Mouse (Mus musculus): ENCODE data around the gene Gm5134. TPM values are rescaled to one million over a fixed set of nuclear protein-coding genes. Genes with fewer than 3 reads are reported as not detected.

Gene Gm5134
- total and polyA plus RNA-seq, 3 experiments, result 0.40 to 1.6 (median 1.0) TPM

DNA sequence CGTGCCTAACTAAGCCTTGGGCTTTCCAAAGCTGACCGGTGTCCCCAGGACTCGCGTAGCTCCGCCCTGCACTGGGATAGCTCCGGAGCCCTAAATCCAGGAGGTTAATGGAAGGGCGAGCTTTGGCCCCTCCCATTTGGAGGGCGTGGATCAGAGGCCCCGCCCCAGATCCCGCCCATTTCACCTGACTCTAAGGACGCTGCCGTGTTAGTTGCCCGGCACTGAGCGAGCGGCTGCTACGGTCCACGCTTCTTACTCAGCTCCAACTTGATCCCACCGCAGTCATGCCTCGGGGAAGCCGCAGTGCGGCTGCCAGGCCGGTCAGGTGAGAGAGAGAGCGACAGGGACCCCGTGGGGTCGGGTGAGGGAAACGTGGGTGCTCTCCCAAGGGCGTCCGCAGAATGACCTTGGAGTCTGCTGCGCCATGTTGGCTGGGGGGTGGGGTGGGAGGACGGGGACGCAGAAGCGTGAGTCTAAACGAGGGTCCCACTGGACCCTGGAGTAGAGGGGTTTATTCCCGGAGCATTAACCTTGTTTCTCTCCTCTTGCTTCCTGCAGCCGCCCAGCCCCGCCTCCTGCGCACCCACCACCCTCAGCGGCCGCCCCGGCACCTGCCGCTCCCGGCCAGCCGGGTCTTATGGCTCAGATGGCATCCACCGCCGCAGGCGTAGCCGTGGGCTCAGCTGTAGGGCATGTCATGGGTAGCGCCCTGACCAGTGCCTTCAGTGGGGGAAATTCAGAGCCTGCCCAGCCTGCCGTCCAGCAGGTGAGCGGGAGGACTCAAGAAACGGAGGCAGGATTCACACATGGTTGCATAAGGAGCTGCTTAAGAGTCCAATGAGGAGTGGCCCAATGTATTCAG is 18.4 kb upstream of the Gm5134 start, which contains the start of gene Mmp11:
Mmp11 (minus strand) TSS at position 817 of the 862 bp plus-strand sequence.
- peak; percentile 84 for DNase-seq (ENCODE audit: extremely low read depth)
- 0 out of 2 replicates have a peak, but pooled peaks have one; percentile 35 for TF ChIP-seq NRF1 (IDR thresholded peaks at IDR 0.05; ENCODE audit: low read depth, low read length)
- TF ChIP-seq IRF4 (IDR thresholded peaks at IDR 0.05; ENCODE audit: low read depth, low read length), result no peak
- peak; percentile 90 for TF ChIP-seq SIN3A (IDR thresholded peaks at IDR 0.05; ENCODE audit: low read length)
- TF ChIP-seq CHD1 (IDR thresholded peaks at IDR 0.05; ENCODE audit: low read depth, low read length), result no peak
- no peak for TF ChIP-seq ZKSCAN1 (IDR thresholded peaks at IDR 0.05; ENCODE audit: borderline replicate concordance, low read depth, low read length)
- TF ChIP-seq ETS1 (conservative IDR thresholded peaks at IDR 0.05; ENCODE audit: low read depth, low read length), result no peak; the same call in 1 of the 2 replicates
- peak; percentile 71 for TF ChIP-seq TCF12 (IDR thresholded peaks at IDR 0.05; ENCODE audit: low read depth, low read length)
- TF ChIP-seq ELF1 (IDR thresholded peaks at IDR 0.05; ENCODE audit: low read depth, low read length), result peak; percentile 47
- no peak for TF ChIP-seq EP300 (IDR thresholded peaks at IDR 0.05; ENCODE audit: low read length)
- 0 out of 2 replicates have a peak, but pooled peaks have one; percentile 29 for TF ChIP-seq HCFC1 (IDR thresholded peaks at IDR 0.05; ENCODE audit: low read depth, low read length)
- TF ChIP-seq RCOR1 (conservative IDR thresholded peaks at IDR 0.05; ENCODE audit: low read depth, low read length), result 0 out of 2 replicates have a peak, but pooled peaks have one; percentile 42
- TF ChIP-seq PAX5 (IDR thresholded peaks at IDR 0.05; ENCODE audit: low read length), result no peak
- peak; percentile 86 for TF ChIP-seq NELFE (IDR thresholded peaks at IDR 0.05; ENCODE audit: low read depth, low read length)
- peak; percentile 62; the same call in 1 of the 2 replicates for TF ChIP-seq POLR2AphosphoS2 (IDR thresholded peaks at IDR 0.05; ENCODE audit: low read depth, low read length)
- no peak for TF ChIP-seq SMC3 (IDR thresholded peaks at IDR 0.05; ENCODE audit: low read depth, low read length)
- TF ChIP-seq CTCF (conservative IDR thresholded peaks at IDR 0.05 in 1 of 2, IDR thresholded peaks at IDR 0.05 in 1 of 2; ENCODE audit: low read depth in 2 of 2, low read length in 2 of 2), result no peak
- TF ChIP-seq GABPA (IDR thresholded peaks at IDR 0.05; ENCODE audit: insufficient replicate concordance, low read depth, low read length), result no peak
- TF ChIP-seq ZNF384 (IDR thresholded peaks at IDR 0.05; ENCODE audit: low read depth, low read length), result no peak
- peak; percentile 42; the same call in 1 of the 2 replicates for TF ChIP-seq MAZ (IDR thresholded peaks at IDR 0.05; ENCODE audit: low read depth, low read length)
- no peak for TF ChIP-seq E2F4 (IDR thresholded peaks at IDR 0.05; ENCODE audit: insufficient replicate concordance, low read depth, low read length)
- 0 out of 2 replicates have a peak, but pooled peaks have one; percentile 34 for TF ChIP-seq MEF2A (IDR thresholded peaks at IDR 0.05; ENCODE audit: borderline replicate concordance, low read depth, low read length)
- peak; percentile 54; the same call in 1 of the 2 replicates for TF ChIP-seq TBP (conservative IDR thresholded peaks at IDR 0.05; ENCODE audit: low read depth, low read length)
- no peak for TF ChIP-seq JUN (IDR thresholded peaks at IDR 0.05; ENCODE audit: insufficient read depth, low read depth, low read length)
- no peak for TF ChIP-seq USF1 (IDR thresholded peaks at IDR 0.05; ENCODE audit: low read depth, low read length)
- no peak for TF ChIP-seq JUND (conservative IDR thresholded peaks at IDR 0.05; ENCODE audit: low read depth, low read length)
- TF ChIP-seq UBTF (IDR thresholded peaks at IDR 0.05; ENCODE audit: low read depth, low read length), result no peak
- TF ChIP-seq BHLHE40 (IDR thresholded peaks at IDR 0.05; ENCODE audit: low read depth, low read length), result peak; percentile 76
- TF ChIP-seq POLR2A (IDR thresholded peaks at IDR 0.05; ENCODE audit: low read depth, low read length), result peak; percentile 93
- no peak for TF ChIP-seq ZC3H11A (IDR thresholded peaks at IDR 0.05; ENCODE audit: low read depth, low read length)
- TF ChIP-seq CHD2 (IDR thresholded peaks at IDR 0.05; ENCODE audit: low read length), result peak; percentile 44; the same call in 1 of the 2 replicates
- peak; percentile 62 for TF ChIP-seq MYC (IDR thresholded peaks at IDR 0.05; ENCODE audit: low read depth, low read length)
- TF ChIP-seq MAFK (IDR thresholded peaks at IDR 0.05; ENCODE audit: insufficient replicate concordance, low read length), result no peak
- peak; percentile 85 for TF ChIP-seq MXI1 (IDR thresholded peaks at IDR 0.05; ENCODE audit: low read depth, low read length)
- peak; percentile 35; the same call in 1 of the 2 replicates for TF ChIP-seq MAX (IDR thresholded peaks at IDR 0.05; ENCODE audit: low read length)
- TF ChIP-seq USF2 (conservative IDR thresholded peaks at IDR 0.05; ENCODE audit: low read depth, low read length), result no peak
- no peak for TF ChIP-seq KAT2A (IDR thresholded peaks at IDR 0.05; ENCODE audit: insufficient replicate concordance, low read length)
- peak; percentile 87 for TF ChIP-seq ZMIZ1 (IDR thresholded peaks at IDR 0.05; ENCODE audit: low read depth, low read length)
- no peak for TF ChIP-seq RAD21 (IDR thresholded peaks at IDR 0.05; ENCODE audit: low read depth, low read length)
- dilution Hi-C loops (cut with MboI; ENCODE audit: extremely low pct_ligation_motif_present, extremely low pct_unique_long_range_greater_than_20kb, low sequenced_read_pairs) (no loop called here), in situ Hi-C loops (cut with MboI; ENCODE audit: low pct_ligation_motif_present, low pct_unique_long_range_greater_than_20kb, low sequenced_read_pairs) (loop anchor here (5.0 kb wide), 1 partner anchor 39 kb away; no protein-coding TSS in a partner anchor)
- peak within 1 kb of the TSS; percentile 99 for H3K27ac ChIP-seq (ENCODE audit: insufficient read depth, low read depth)
- peaks cover 0 to 15% of the 10 kb centered on the region in 2 experiments for H3K36me3 ChIP-seq (replicated peaks in 1 of 2; ENCODE audit: control insufficient read depth in 1 of 2, insufficient read depth in 1 of 2, low read length in 1 of 2)
- H3K79me2 ChIP-seq (replicated peaks; ENCODE audit: control insufficient read depth, extremely low read depth, insufficient read depth, poor library complexity, severe bottlenecking), result no peaks in the 10 kb centered on the region
- peak within 1 kb of the TSS; percentile 75 for H3K9ac ChIP-seq (ENCODE audit: insufficient read depth, low read depth)
- H3K27me3 ChIP-seq (replicated peaks), result peaks cover 27% of the 10 kb centered on the region
- no peaks in the 10 kb centered on the region for H3K9me3 ChIP-seq (replicated peaks; ENCODE audit: low read length)
- H3K4me2 ChIP-seq (ENCODE audit: insufficient read depth, low read depth, poor library complexity, severe bottlenecking), result peak within 1 kb of the TSS; percentile 90
- H3K4me1 ChIP-seq (ENCODE audit: control insufficient read depth in 1 of 2, insufficient read depth in 2 of 2), result peaks cover 23 to 54% of the 10 kb centered on the region in 2 experiments
- H3K4me3 ChIP-seq (replicated peaks in 1 of 3; ENCODE audit: low read depth in 2 of 3, low read length in 2 of 3, poor library complexity in 1 of 3), result peak within 1 kb of the TSS; percentile 77 to 92 (median 80)

All from CH12.LX (cell line).